Mouse (Mus musculus) embryonic facial prominence, embryonic 14.5 days (tissue): ENCODE measurements around the gene Ptma. TPM values are rescaled to one million over a fixed set of nuclear protein-coding genes. Genes with fewer than 3 reads are reported as not detected.
A peak's percentile ranks its signal among the peaks of the same experiment; 100 is the strongest.
"Not testable (repeated sequence)": the region's sequence is repeated elsewhere in the genome, so short reads cannot be mapped to it uniquely, and the experiment has no call there.

ENCODE experiments used
- ATAC-seq: fragments of 200-750 bp; cut with Nextera tagmentation; 2 replicates; pipeline ENCODE4 v1.8.0; 2017; ENCODE audit warnings: low read depth, moderate number of reproducible peaks, moderate TSS enrichment
- DNase-seq: peaks from one replicate; pipeline ENCODE4 v3.0.0-alpha.2; 2015; ENCODE audit warnings: low spot score
- H3K27ac ChIP-seq: fragments of 300-500 bp; sonication (generic); replicated peaks from 2 replicates; pipeline ENCODE4 v1.5.1; 2014; ENCODE audit warnings: low read depth, mild to moderate bottlenecking, low read length, moderate library complexity
- H3K27me3 ChIP-seq: fragments of 300-500 bp; sonication (generic); replicated peaks from 2 replicates; pipeline ENCODE4 v1.6.1; 2014; ENCODE audit warnings: low read length; ENCODE audit not compliant: control insufficient read depth, insufficient read depth
- H3K36me3 ChIP-seq: fragments of 300-500 bp; sonication (generic); 2 replicates; pipeline ENCODE4 v1.6.1; 2014; ENCODE audit warnings: low read length, mixed read lengths; ENCODE audit not compliant: control insufficient read depth, insufficient read depth
- H3K4me1 ChIP-seq: fragments of 300-500 bp; sonication (generic); 2 replicates; pipeline ENCODE4 v1.6.1; 2014; ENCODE audit warnings: antibody characterized with exemption, low read length; ENCODE audit not compliant: control insufficient read depth, insufficient read depth
- H3K4me2 ChIP-seq: fragments of 300-500 bp; sonication (generic); 2 replicates; pipeline ENCODE4 v1.6.1; 2014; ENCODE audit warnings: low read depth, mild to moderate bottlenecking, low read length, moderate library complexity, mixed read lengths
- H3K4me3 ChIP-seq: fragments of 300-500 bp; sonication (generic); 2 replicates; pipeline ENCODE4 v1.5.1; 2014; ENCODE audit warnings: low read depth, mild to moderate bottlenecking, low read length
- H3K9ac ChIP-seq: fragments of 300-500 bp; sonication (generic); 2 replicates; pipeline ENCODE4 v1.6.1; 2014; ENCODE audit warnings: low read depth, mild to moderate bottlenecking, low read length, moderate library complexity, mixed read lengths
- H3K9me3 ChIP-seq: fragments of 300-500 bp; sonication (generic); 2 replicates; pipeline ENCODE4 v1.6.1; 2016; ENCODE audit warnings: low read length; ENCODE audit not compliant: control insufficient read depth
- whole genome bisulfite sequencing: fragments of 180-500 bp; shearing (Covaris S2); extraction: QIAGEN DNeasy Blood & Tissue Kit; methylation state at CpG from one replicate; pipeline ENCODE4 v1.1.7; 2014; 5-methylcytosine and 5-hydroxymethylcytosine counted together
- polyA plus RNA-seq: library from polyadenylated mRNA; unstranded; fragments of >200 nt; fragmentation: Nextera tagmentation; extraction: Ambion mirVana; gene quantifications from 2 replicates; pipeline ENCODE4 v1.2.1, GENCODE M21; 2014

Gene Ptma
- polyA plus RNA-seq, 1 experiment from 2014 or later: 1,814 TPM

DNA sequence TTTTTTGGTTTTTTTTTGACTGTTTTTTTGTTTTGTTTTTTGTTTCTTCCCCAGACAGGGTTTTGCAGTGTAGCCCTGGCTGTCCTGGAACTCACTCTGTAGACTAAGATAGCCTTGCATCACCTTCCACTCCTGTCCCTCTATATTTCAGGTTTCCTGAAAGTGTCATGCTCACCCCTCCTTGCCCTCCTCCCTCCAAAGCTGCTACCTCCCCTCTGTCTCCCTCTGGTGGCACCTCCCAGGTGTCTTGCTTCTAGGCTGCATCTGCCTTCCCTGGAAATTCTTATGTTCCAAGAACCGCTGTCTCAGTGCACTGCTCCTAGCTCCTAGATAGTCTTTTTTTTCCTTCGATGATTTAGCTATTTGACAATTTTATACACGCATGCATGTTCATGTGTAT is 11.9 kb downstream of the Ptma start:
- WGBS: 64% methylated on average over 3 of the region's 3 CpGs

DNA sequence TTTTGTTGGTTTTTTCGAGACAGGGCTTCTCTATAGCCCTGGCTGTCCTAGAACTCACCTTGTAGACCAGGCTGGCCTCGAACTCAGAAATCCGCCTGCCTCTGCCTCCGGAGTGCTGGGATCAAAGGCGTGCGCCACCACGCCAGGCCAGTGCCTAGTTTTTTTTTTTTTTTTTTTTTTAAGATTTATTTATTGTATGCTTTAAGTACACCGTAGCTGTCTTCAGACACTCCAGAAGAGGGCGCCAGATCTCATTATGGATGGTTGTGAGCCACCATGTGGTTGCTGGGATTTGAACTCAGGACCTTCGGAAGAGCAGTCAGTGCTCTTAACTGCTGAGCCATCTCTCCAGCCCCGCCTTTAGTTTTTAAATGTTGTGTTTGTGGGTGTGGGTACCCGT is 13.1 kb downstream of the Ptma start:
- H3K9ac ChIP-seq, H3K9me3 ChIP-seq, H3K4me2 ChIP-seq, H3K4me3 ChIP-seq, DNase-seq, H3K27ac ChIP-seq, H3K27me3 ChIP-seq, ATAC-seq, H3K4me1 ChIP-seq: not testable (repeated sequence)
- WGBS: 89% methylated on average over 12 of the region's 12 CpGs
- H3K36me3 ChIP-seq: peaks cover 34% of the 10 kb centered on the region

More for the DNA sequence above, 11.9 kb downstream of the Ptma start:
- H3K4me1 ChIP-seq: no peaks in the 10 kb centered on the region
- H3K4me3 ChIP-seq: no peak overlapping the region
- no peak for ATAC-seq
- no peak for DNase-seq
- H3K36me3 ChIP-seq: peaks cover 28% of the 10 kb centered on the region
- no peak overlapping the region for H3K9ac ChIP-seq
- no peak overlapping the region for H3K4me2 ChIP-seq
- no peaks in the 10 kb centered on the region for H3K9me3 ChIP-seq
- no peak overlapping the region for H3K27ac ChIP-seq
- no peaks in the 10 kb centered on the region for H3K27me3 ChIP-seq

DNA sequence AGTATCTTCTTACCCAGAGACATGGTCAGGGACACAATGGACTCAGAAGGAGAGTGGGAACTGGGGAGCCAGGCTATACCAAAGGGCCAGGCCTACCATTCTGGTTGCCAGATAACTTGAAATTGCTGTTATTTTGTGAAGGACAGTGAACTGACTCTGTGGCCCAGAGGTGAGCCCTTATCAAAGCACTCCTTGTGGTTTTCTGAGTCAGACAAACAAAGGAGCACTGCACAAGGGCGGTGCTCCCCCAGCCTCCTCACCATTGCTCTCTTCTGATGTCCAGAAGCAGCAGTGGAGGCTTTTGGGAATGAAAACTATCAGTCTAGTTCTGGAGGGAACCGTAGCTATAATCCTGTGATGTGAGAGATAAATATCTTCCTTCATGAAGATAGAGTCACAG is 16.1 kb downstream of the Ptma start:
- no peak overlapping the region for H3K4me3 ChIP-seq
- peaks cover 57% of the 10 kb centered on the region for H3K36me3 ChIP-seq
- DNase-seq: no peak
- no peak for ATAC-seq
- H3K9ac ChIP-seq: no peak overlapping the region
- no peaks in the 10 kb centered on the region for H3K9me3 ChIP-seq
- H3K27ac ChIP-seq: no peak overlapping the region
- no peaks in the 10 kb centered on the region for H3K4me1 ChIP-seq
- 94% methylated on average over 2 of the region's 2 CpGs for WGBS
- H3K4me2 ChIP-seq: no peak overlapping the region
- no peaks in the 10 kb centered on the region for H3K27me3 ChIP-seq

DNA sequence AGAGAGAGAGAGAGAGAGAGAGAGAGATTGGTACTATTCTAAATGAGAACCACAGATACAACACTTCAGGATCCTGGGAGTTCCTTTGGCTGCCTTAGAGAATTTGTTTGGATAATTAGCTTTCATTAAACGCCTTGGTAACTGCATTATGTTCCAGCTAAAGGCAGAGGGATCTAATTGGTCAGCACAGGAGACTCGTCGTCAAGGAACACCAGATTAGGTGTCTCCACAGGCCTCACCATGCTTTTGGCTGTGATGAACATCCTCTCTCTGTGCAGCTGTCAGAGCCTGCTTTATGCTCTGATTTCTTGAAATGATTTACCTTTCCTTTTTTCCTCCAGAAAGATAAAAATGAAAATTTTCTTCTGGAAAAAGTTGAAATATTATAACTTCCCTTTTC is 20.3 kb downstream of the Ptma start:
- no peaks in the 10 kb centered on the region for H3K4me1 ChIP-seq
- no peaks in the 10 kb centered on the region for H3K27me3 ChIP-seq
- no peak overlapping the region for H3K4me2 ChIP-seq
- no peak overlapping the region for H3K27ac ChIP-seq
- 53% methylated on average over 3 of the region's 3 CpGs for WGBS
- DNase-seq (no peak), ATAC-seq (peak; percentile 33; the same call in 1 of the 2 replicates)
- no peak overlapping the region for H3K9ac ChIP-seq
- peaks cover 50% of the 10 kb centered on the region for H3K36me3 ChIP-seq
- no peak overlapping the region for H3K4me3 ChIP-seq
- no peaks in the 10 kb centered on the region for H3K9me3 ChIP-seq

DNA sequence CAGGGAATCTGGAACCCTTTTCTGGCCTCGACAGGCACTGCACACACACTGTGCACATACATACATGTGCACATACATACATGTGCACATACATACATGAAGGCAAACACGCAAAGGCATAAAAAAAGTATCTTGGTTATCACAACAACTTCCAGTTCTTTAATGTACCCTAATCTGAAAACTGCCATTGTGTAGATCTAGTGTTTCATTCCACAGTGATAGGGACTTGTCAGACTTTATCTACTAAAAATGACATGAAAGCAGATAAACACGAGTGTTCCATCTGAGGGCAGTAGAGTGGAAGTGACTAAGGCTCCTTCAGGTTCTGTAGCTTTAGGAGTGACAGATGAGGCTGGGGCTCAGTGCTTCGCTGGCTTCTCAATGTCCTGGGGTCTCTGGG is 24.8 kb downstream of the Ptma start:
- ATAC-seq: no peak
- H3K9me3 ChIP-seq: no peaks in the 10 kb centered on the region
- no peaks in the 10 kb centered on the region for H3K27me3 ChIP-seq
- no peak overlapping the region for H3K4me3 ChIP-seq
- H3K4me2 ChIP-seq: no peak overlapping the region
- WGBS: 75% methylated on average over 4 of the region's 4 CpGs
- H3K4me1 ChIP-seq: no peaks in the 10 kb centered on the region
- no peak for DNase-seq
- H3K9ac ChIP-seq: no peak overlapping the region
- H3K27ac ChIP-seq: no peak overlapping the region
- peaks cover 6% of the 10 kb centered on the region; the same call in 1 of the 2 replicates for H3K36me3 ChIP-seq

DNA sequence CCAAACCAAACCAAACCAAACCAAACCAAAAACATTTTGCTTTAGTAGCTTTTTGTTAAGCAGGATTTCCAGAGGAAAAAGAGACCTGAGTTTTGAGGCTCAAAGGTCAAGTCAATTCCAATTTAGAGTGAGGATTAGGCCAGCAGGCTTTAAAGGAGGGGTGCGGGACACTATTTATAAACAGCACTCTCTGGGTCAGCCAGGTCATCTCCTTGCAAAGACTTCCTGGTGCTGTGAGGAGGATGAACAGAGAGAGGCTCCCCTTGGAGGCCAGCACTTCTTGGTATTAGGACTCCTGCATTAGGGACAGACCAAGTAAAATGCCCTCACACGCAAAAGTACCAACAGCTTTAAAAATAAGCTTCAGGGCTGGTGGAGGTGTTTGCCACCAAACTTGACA is 25.4 kb downstream of the Ptma start:
- DNase-seq: no peak
- WGBS: 53% methylated on average over 2 of the region's 2 CpGs
- H3K36me3 ChIP-seq: 0 out of 2 replicates have a peak, but pooled peaks cover 5% of the 10 kb centered on the region

DNA sequence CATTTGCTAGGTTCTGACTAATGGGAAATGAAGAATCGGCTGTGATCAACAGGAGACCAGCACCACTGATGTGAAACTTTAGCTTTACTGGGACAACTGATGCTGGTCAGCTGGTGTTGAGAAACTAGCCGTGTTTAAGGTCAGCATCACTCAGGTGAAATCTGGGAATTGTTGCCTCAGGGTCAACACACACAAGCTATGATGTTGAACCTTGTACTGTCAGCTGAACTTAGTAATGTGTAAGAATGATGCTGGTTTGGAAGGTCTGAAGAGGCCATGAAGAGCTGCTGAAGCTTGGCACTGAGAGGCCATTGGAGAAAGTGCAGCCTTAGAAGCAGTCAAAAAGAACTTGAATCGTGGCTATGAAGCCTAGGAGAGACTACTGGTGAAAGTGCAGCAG is 29.1 kb downstream of the Ptma start:
- WGBS: 84% methylated on average over 3 of the region's 3 CpGs
- no peak for ATAC-seq
- H3K36me3 ChIP-seq: 0 out of 2 replicates have a peak, but pooled peaks cover 8% of the 10 kb centered on the region

More for the DNA sequence above, 25.4 kb downstream of the Ptma start:
- no peaks in the 10 kb centered on the region for H3K27me3 ChIP-seq
- no peak overlapping the region for H3K4me2 ChIP-seq
- no peak overlapping the region for H3K9ac ChIP-seq
- H3K4me3 ChIP-seq: no peak overlapping the region
- no peak overlapping the region for H3K27ac ChIP-seq
- no peaks in the 10 kb centered on the region for H3K4me1 ChIP-seq
- no peaks in the 10 kb centered on the region for H3K9me3 ChIP-seq
- ATAC-seq: no peak

DNA sequence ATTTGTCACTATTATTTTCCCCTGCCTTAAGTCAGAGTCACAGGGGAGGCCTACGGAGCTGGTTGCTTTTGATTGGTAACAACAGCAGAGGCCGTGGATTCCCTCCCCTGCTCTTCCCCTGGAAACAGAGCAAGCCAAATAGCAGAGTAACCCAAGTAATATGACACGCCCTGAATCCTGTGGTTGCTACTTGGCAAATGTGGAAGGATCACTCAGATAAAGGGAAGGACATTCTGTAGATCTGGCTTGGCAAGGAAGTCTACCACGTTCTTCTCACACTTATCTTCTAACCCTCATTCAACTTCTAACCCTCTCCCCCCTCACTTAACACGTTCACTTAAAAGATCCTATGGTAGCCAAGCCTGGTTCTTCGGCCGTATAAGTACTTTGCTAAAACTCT is 31.3 kb downstream of the Ptma start:
- H3K9ac ChIP-seq: no peak overlapping the region
- H3K27me3 ChIP-seq: no peaks in the 10 kb centered on the region
- 61% methylated on average over 7 of the region's 7 CpGs for WGBS
- no peaks in the 10 kb centered on the region for H3K9me3 ChIP-seq
- H3K4me2 ChIP-seq: no peak overlapping the region
- peaks cover 20% of the 10 kb centered on the region for H3K36me3 ChIP-seq
- peak; percentile 67; the same call in 1 of the 2 replicates for ATAC-seq
- no peaks in the 10 kb centered on the region for H3K4me1 ChIP-seq
- H3K4me3 ChIP-seq: no peak overlapping the region
- peak; percentile 75 for DNase-seq
- H3K27ac ChIP-seq: 0 out of 2 replicates have a peak overlapping the region, but pooled peaks have one; percentile 39

More for the DNA sequence above, 29.1 kb downstream of the Ptma start:
- Histone ChIP-seq H3K4me2 (no peak overlapping the region), H3K27me3 (no peaks in the 10 kb centered on the region), H3K4me1 (no peaks in the 10 kb centered on the region), H3K9ac (no peak overlapping the region), H3K27ac (no peak overlapping the region), H3K9me3 (no peaks in the 10 kb centered on the region), H3K4me3 (no peak overlapping the region)
- no peak for DNase-seq

DNA sequence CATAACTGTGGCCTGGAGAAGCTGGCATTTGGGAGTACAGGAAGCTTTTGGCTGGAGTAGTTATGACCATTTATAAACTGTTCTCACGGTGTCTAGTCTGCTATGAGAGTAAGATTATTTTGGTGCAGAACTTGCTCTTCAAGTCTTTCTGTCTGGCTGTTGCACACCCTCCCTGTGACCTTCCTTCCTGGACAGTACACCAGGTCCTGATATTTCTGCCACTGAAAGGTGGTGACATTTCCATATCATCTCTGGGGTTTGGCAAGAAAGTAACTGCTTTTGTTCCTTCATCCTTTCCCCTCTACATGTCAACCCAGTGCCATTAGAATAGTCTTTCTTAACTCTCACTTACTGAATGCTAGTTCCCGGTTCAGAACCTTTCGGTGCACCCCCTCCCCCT is 32.7 kb downstream of the Ptma start:
- H3K36me3 ChIP-seq: peaks cover 34% of the 10 kb centered on the region
- H3K4me2 ChIP-seq: no peak overlapping the region
- no peak overlapping the region for H3K4me3 ChIP-seq
- no peaks in the 10 kb centered on the region for H3K27me3 ChIP-seq
- ATAC-seq (no peak), DNase-seq (no peak)
- no peaks in the 10 kb centered on the region for H3K9me3 ChIP-seq
- H3K9ac ChIP-seq: no peak overlapping the region
- no peaks in the 10 kb centered on the region for H3K4me1 ChIP-seq
- WGBS: 92% methylated on average over 3 of the region's 3 CpGs
- H3K27ac ChIP-seq: no peak overlapping the region
